Mouse (Mus musculus) myocyte (in vitro differentiated cells): ENCODE data around the gene Flot1.

ENCODE experiments used
- CEBPB ChIP-seq: IDR thresholded peaks from 2 replicates; pipeline ENCODE4 v1.6.1; 2011; ENCODE audit warnings: mild to moderate bottlenecking, moderate library complexity; ENCODE audit not compliant: poor library complexity, insufficient read depth, severe bottlenecking
- E2F4 ChIP-seq: IDR thresholded peaks from one replicate; pipeline ENCODE4 v1.6.1; 2011; ENCODE audit warnings: mild to moderate bottlenecking, control low read depth, moderate library complexity; ENCODE audit not compliant: insufficient read depth
- MAX ChIP-seq: IDR thresholded peaks from one replicate; pipeline ENCODE4 v1.6.1; 2011; ENCODE audit warnings: low read depth, mild to moderate bottlenecking, control low read depth
- MYOD1 ChIP-seq, 3 experiments: IDR thresholded peaks; one replicate each; pipeline ENCODE4 v1.6.1; 2011; ENCODE audit warnings: control low read depth in 2 of 3, low read depth in 2 of 3, mild to moderate bottlenecking in 2 of 3, moderate library complexity in 1 of 3; ENCODE audit not compliant: insufficient read length in 2 of 3, control insufficient read depth in 1 of 3
- MYOG ChIP-seq, 3 experiments: IDR thresholded peaks; one replicate each; pipeline ENCODE4 v1.6.1; 2011; ENCODE audit warnings: control low read depth in 2 of 3, low read depth in 2 of 3, mild to moderate bottlenecking in 2 of 3; ENCODE audit not compliant: insufficient read length in 2 of 3, control insufficient read depth in 1 of 3, insufficient read depth in 1 of 3
- POLR2A ChIP-seq: IDR thresholded peaks from one replicate; pipeline ENCODE4 v1.6.1; 2011; ENCODE audit warnings: low read depth, mild to moderate bottlenecking, control low read depth, moderate library complexity; ENCODE audit not compliant: insufficient read length
- POLR2AphosphoS2 ChIP-seq: IDR thresholded peaks from one replicate; pipeline ENCODE4 v1.6.1; 2011; ENCODE audit warnings: low read depth, control low read depth; ENCODE audit not compliant: insufficient read length
- TCF12 ChIP-seq: IDR thresholded peaks from one replicate; pipeline ENCODE4 v1.6.1; 2011; ENCODE audit warnings: mild to moderate bottlenecking, control low read depth; ENCODE audit not compliant: poor library complexity, insufficient read depth, severe bottlenecking
- TCF3 ChIP-seq: IDR thresholded peaks from one replicate; pipeline ENCODE4 v1.6.1; 2011; ENCODE audit warnings: low read depth, control low read depth; ENCODE audit not compliant: insufficient read length
- USF1 ChIP-seq: IDR thresholded peaks from one replicate; pipeline ENCODE4 v1.6.1; 2011; ENCODE audit warnings: low read depth, mild to moderate bottlenecking, control low read depth, moderate library complexity

DNA sequence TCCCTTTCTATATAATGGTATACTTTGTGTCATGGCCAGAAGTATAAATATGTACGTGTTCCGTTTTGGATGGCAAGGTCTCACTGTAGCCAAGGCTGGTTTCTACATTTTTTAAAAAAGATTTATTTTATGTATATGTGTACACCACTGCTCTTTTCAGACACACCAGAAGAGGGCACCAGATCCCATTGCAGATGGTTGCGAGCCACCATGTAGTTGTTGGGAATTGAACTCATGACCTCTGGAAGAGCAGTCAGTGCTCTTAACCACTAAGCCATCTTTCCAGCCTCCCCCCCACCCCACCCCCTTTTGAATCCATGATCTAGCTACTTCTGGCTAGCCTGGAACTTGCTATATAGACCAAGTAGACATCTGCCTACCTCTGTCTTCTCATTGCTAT, 20.5 kb downstream of the Flot1 start:
- TF ChIP-seq POLR2AphosphoS2: no peak
- TF ChIP-seq MYOG (IDR thresholded peaks at IDR 0.05; ENCODE audit: control insufficient read depth in 1 of 3, insufficient read depth in 1 of 3, insufficient read length in 2 of 3, low read depth in 2 of 3): no peak
- TF ChIP-seq POLR2A: no peak
- no peak for TF ChIP-seq TCF3
- TF ChIP-seq MYOD1 (IDR thresholded peaks at IDR 0.05; ENCODE audit: control insufficient read depth in 1 of 3, insufficient read length in 2 of 3, low read depth in 2 of 3): no peak
- TF ChIP-seq TCF12: no peak
- no peak for TF ChIP-seq CEBPB
- no peak for TF ChIP-seq USF1
- no peak for TF ChIP-seq E2F4
- no peak for TF ChIP-seq MAX
